Mouse (Mus musculus) urinary bladder, postnatal 25 days (tissue): Measurements from ENCODE around the gene Brip1.

Experiments
- DNase-seq: peaks from one replicate; pipeline ENCODE4 v3.0.0; 2022; ENCODE audit warnings: low spot score

The Brip1 gene

GRCm38 (mm10) chr11:86107276-86107675 lies 93.7 kb downstream of the Brip1 start:
- no peak for DNase-seq

- DNase-seq, result no peak
Measured at GRCm38 (mm10) chr11:86106596-86106995, 94.4 kb downstream of the Brip1 start.

GRCm38 (mm10) chr11:86101191-86101590 lies 99.8 kb downstream of the Brip1 start:
- DNase-seq, result no peak

- no peak for DNase-seq
Measured at GRCm38 (mm10) chr11:86099341-86099740, 101.7 kb downstream of the Brip1 start.

GRCm38 (mm10) chr11:86088815-86089214 lies 112.2 kb downstream of the Brip1 start:
- no peak for DNase-seq

GRCm38 (mm10) chr11:86084522-86084921 lies 116.5 kb downstream of the Brip1 start:
- DNase-seq, result no peak

GRCm38 (mm10) chr11:86078025-86078424 lies 123.0 kb downstream of the Brip1 start:
- no peak for DNase-seq

GRCm38 (mm10) chr11:86076966-86077365 lies 124.0 kb downstream of the Brip1 start:
- DNase-seq, result no peak

- DNase-seq, result no peak
Measured at GRCm38 (mm10) chr11:86076403-86076802, 124.6 kb downstream of the Brip1 start.

- DNase-seq, result no peak
Measured at GRCm38 (mm10) chr11:86075371-86075770, 125.6 kb downstream of the Brip1 start.

- no peak for DNase-seq
Measured at GRCm38 (mm10) chr11:86068651-86069050, 132.3 kb downstream of the Brip1 start.

- DNase-seq, result no peak
Measured at GRCm38 (mm10) chr11:86067154-86067553, 133.8 kb downstream of the Brip1 start.

- DNase-seq, result no peak
Measured at GRCm38 (mm10) chr11:86064881-86065280, 136.1 kb downstream of the Brip1 start.

GRCm38 (mm10) chr11:86061243-86061642 lies 139.8 kb downstream of the Brip1 start:
- no peak for DNase-seq

- no peak for DNase-seq
Measured at GRCm38 (mm10) chr11:86059123-86059522, 141.9 kb downstream of the Brip1 start.

- DNase-seq, result no peak
Measured at GRCm38 (mm10) chr11:86055806-86056205, 145.2 kb downstream of the Brip1 start.

GRCm38 (mm10) chr11:86051383-86051782 lies 149.6 kb downstream of the Brip1 start:
- no peak for DNase-seq

GRCm38 (mm10) chr11:86050430-86051280 lies 150.3 kb downstream of the Brip1 start:
- no peak for DNase-seq

- no peak for DNase-seq
Measured at GRCm38 (mm10) chr11:86039994-86040393, 161.0 kb downstream of the Brip1 start.

- DNase-seq, result no peak
Measured at GRCm38 (mm10) chr11:86039355-86039754, 161.6 kb downstream of the Brip1 start.

- DNase-seq, result no peak
Measured at GRCm38 (mm10) chr11:86038701-86039100, 162.3 kb downstream of the Brip1 start.

- no peak for DNase-seq
Measured at GRCm38 (mm10) chr11:86032910-86033309, 168.1 kb downstream of the Brip1 start.

- DNase-seq, result no peak
Measured at GRCm38 (mm10) chr11:86028034-86028433, 173.0 kb downstream of the Brip1 start.
